Mouse (Mus musculus) hindbrain, postnatal 0 days (tissue): ENCODE data around the gene Nxpe4. TPM values are rescaled to one million over a fixed set of nuclear protein-coding genes. Genes with fewer than 3 reads are reported as not detected.

Source experiments
- ATAC-seq: fragments of 200-750 bp; cut with Nextera tagmentation; 2 replicates; pipeline ENCODE4 v1.8.0; 2017; ENCODE audit warnings: mild to moderate bottlenecking, moderate TSS enrichment, moderate library complexity
- DNase-seq: peaks from one replicate; pipeline ENCODE4 v3.0.0-alpha.2; 2015; ENCODE audit warnings: low spot score
- H3K27ac ChIP-seq: fragments of 300-500 bp; sonication (generic); 2 replicates; pipeline ENCODE4 v1.5.1; 2014; ENCODE audit warnings: mild to moderate bottlenecking
- H3K27me3 ChIP-seq: fragments of 300-500 bp; sonication (generic); 2 replicates; pipeline ENCODE4 v1.6.1; 2014; ENCODE audit warnings: low read length, mixed read lengths; ENCODE audit not compliant: insufficient read depth
- H3K36me3 ChIP-seq: fragments of 300-500 bp; sonication (generic); 2 replicates; pipeline ENCODE4 v1.6.1; 2014; ENCODE audit warnings: low read length, mixed read lengths; ENCODE audit not compliant: insufficient read depth
- H3K4me1 ChIP-seq: fragments of 300-500 bp; sonication (generic); 2 replicates; pipeline ENCODE4 v1.6.1; 2014; ENCODE audit warnings: antibody characterized with exemption, low read length, mixed read lengths; ENCODE audit not compliant: insufficient read depth
- H3K4me2 ChIP-seq: fragments of 300-500 bp; sonication (generic); 2 replicates; pipeline ENCODE4 v1.6.1; 2014; ENCODE audit warnings: low read depth, mild to moderate bottlenecking, low read length, moderate library complexity, mixed read lengths
- H3K4me3 ChIP-seq: fragments of 300-500 bp; sonication (generic); 2 replicates; pipeline ENCODE4 v1.5.1; 2014; ENCODE audit warnings: low read length
- H3K9ac ChIP-seq: fragments of 300-500 bp; sonication (generic); replicated peaks from 2 replicates; pipeline ENCODE4 v1.6.1; 2014; ENCODE audit warnings: mild to moderate bottlenecking, low read length, moderate library complexity, mixed read lengths
- H3K9me3 ChIP-seq: fragments of 300-500 bp; sonication (generic); 2 replicates; pipeline ENCODE4 v1.6.1; 2016; ENCODE audit warnings: low read length, mixed read lengths
- CTCF ChIP-seq: IDR thresholded peaks from 2 replicates; pipeline ENCODE4 v1.5.1; 2016; ENCODE audit warnings: antibody characterized with exemption, control low read depth, low read depth
- WGBS: fragments of 180-500 bp; shearing (Covaris S2); extraction: QIAGEN DNeasy Blood & Tissue Kit; methylation state at CpG from one replicate; pipeline ENCODE4 v1.1.7; 2014; 5-methylcytosine and 5-hydroxymethylcytosine counted together
- polyA plus RNA-seq: library from polyadenylated mRNA; unstranded; fragments of >200 nt; fragmentation: Nextera tagmentation; extraction: Ambion mirVana; gene quantifications from 2 replicates; pipeline ENCODE4 v1.2.1, GENCODE M21; 2015
- total RNA-seq: library from RNA; depleted of rRNA; stranded (reverse); fragments of >200 nt; gene quantifications from 2 replicates; pipeline ENCODE4 v1.2.3, GENCODE M21; 2014; rRNA removed

The Nxpe4 gene
- total and polyA plus RNA-seq, 2 experiments from 2014 or later: 10.8 to 17.1 TPM

DNA sequence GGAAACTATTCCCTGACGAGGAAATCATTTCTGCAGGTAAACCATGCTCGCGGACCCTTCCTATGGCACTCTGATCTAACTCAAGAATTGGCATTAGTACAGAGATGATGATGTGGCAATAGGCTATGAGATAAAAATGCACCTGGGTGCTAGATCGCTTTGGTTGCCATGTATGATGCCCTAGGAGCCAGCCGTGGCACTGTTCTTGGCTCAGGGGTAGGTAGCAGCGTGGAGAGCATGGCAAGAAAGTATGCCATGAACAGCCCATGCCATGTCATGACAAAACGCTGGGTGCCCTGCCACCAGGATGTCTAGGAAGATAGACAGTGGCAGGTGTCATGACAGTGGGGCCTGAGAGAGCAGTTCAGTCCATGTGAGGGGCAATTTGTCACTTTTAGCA lies 265.4 kb downstream of the Nxpe4 start:
- no peak for TF ChIP-seq CTCF
- Histone ChIP-seq H3K4me3 (no peak overlapping the region), H3K4me1 (no peaks in the 10 kb centered on the region), H3K9ac (no peak overlapping the region), H3K9me3 (no peaks in the 10 kb centered on the region), H3K27me3 (no peaks in the 10 kb centered on the region), H3K36me3 (no peaks in the 10 kb centered on the region), H3K27ac (no peak overlapping the region), H3K4me2 (no peak overlapping the region)
- DNase-seq (no peak), ATAC-seq (no peak)
- 86% methylated on average over 7 of the region's 7 CpGs for WGBS

DNA sequence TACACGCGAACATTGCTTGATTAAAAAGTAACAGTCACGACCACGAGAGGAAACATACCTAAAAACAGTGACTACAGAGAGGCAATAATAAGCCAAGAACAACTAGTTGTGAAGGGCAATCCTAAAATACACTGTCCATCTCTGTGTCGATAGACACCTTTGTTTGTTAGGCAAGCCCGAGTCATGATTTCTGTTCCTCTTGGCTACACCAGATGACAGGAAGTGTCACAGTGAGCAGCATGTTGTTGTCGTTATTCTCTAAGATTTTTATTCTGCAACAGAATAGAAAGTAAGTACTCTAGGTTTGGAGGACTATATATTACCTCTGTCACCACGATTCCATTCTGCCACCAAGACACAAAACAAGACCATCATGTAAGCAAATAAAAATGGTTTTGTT lies 270.6 kb downstream of the Nxpe4 start:
- TF ChIP-seq CTCF: no peak
- 85% methylated on average over 8 of the region's 8 CpGs for WGBS
- Histone ChIP-seq H3K27me3 (no peaks in the 10 kb centered on the region), H3K36me3 (no peaks in the 10 kb centered on the region), H3K27ac (no peak overlapping the region), H3K9me3 (no peaks in the 10 kb centered on the region), H3K4me1 (no peaks in the 10 kb centered on the region), H3K9ac (no peak overlapping the region), H3K4me2 (no peak overlapping the region), H3K4me3 (no peak overlapping the region)
- DNase-seq (no peak), ATAC-seq (no peak)

DNA sequence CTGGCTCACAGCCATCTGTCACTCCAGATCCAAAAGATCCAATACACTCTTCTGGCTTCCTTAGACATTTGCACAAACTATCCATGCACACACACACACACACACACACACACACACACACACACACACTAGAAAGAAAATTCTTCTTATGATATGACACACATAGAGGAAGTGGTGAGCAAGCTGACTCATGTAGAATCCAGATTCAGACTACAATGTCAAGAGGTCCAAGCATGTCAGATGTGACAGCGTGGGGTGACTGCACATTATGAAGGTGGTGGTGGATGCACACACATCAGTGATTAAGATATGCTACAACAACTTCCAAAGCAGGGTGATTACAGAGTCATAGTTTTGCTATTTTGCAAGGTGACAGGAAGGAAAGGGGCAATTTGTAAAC lies 282.1 kb downstream of the Nxpe4 start:
- Histone ChIP-seq H3K9me3 (no peaks in the 10 kb centered on the region), H3K27me3 (no peaks in the 10 kb centered on the region), H3K9ac (no peak overlapping the region), H3K4me2 (no peak overlapping the region), H3K27ac (no peak overlapping the region), H3K36me3 (no peaks in the 10 kb centered on the region), H3K4me1 (no peaks in the 10 kb centered on the region), H3K4me3 (no peak overlapping the region)
- ATAC-seq: no peak
- no peak for TF ChIP-seq CTCF
- no peak for DNase-seq
- 76% methylated on average over 1 of the region's 1 CpGs for WGBS

DNA sequence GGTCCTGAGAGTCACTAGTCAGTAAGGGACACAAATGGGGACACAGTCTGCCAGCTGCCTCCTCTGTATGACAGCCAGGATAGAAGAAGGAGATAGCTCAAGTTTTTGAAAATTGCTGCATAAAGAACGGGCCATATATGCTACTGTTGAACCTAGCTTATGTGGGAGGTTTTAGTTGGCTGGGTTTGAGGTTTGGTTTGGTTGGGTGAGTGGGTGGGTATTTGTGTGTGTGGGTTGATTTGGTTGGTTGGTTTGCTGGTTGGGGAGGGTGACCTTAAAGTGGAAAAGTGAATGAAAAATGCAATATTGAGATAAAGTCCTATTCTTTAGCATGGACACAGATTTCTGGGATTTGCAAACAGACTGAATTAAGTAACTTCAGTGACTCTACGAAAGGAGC lies 283.0 kb downstream of the Nxpe4 start:
- no peak for ATAC-seq
- Histone ChIP-seq H3K9ac (no peak overlapping the region), H3K4me3 (no peak overlapping the region), H3K27me3 (no peaks in the 10 kb centered on the region), H3K4me1 (no peaks in the 10 kb centered on the region), H3K4me2 (no peak overlapping the region), H3K9me3 (no peaks in the 10 kb centered on the region), H3K27ac (no peak overlapping the region), H3K36me3 (no peaks in the 10 kb centered on the region)
- no peak for TF ChIP-seq CTCF
- WGBS: 89% methylated on average over 2 of the region's 2 CpGs
- no peak for DNase-seq

DNA sequence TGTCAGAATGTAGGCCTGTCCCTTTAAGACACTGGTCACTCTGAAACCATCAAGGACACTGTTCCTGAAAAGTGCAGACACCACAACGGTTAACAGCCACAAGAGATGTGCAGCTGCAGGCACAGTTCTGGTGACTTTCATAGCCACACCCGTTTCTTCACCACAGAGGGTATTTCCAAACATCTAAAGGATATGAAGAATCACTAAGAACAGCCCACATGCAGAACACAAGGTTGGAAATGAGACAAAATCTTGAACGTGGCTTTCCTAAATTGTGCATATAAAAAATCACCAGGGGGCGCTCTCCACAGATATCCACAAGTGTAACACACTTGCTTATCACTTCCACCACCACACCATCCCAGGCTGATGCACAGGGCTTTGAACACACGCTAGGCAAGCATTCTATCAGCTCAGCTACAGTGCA lies 286.0 kb downstream of the Nxpe4 start:
- ATAC-seq (no peak), DNase-seq (peak; percentile 66)
- 38% methylated on average over 5 of the region's 5 CpGs for WGBS
- H3K36me3 ChIP-seq: no peaks in the 10 kb centered on the region
- H3K9me3 ChIP-seq: no peaks in the 10 kb centered on the region
- H3K4me3 ChIP-seq: no peak overlapping the region
- H3K27ac ChIP-seq: no peak overlapping the region
- peak; percentile 61 for TF ChIP-seq CTCF
- no peaks in the 10 kb centered on the region for H3K27me3 ChIP-seq
- H3K4me1 ChIP-seq: no peaks in the 10 kb centered on the region
- no peak overlapping the region for H3K4me2 ChIP-seq
- H3K9ac ChIP-seq: no peak overlapping the region

Other genes with a start within 250 kb of the Nxpe4 start
- 0.86 TPM in 1 of 2 replicates, not detected in the other for gene Nxpe2, start 191.4 kb downstream of the Nxpe4 start, total RNA-seq
- 0.33 and 0.45 TPM in 2 replicates for gene Nxpe2, start 191.4 kb downstream of the Nxpe4 start, polyA plus RNA-seq